Mouse (Mus musculus): ENCODE measurements around the gene Rap2b.

DNA sequence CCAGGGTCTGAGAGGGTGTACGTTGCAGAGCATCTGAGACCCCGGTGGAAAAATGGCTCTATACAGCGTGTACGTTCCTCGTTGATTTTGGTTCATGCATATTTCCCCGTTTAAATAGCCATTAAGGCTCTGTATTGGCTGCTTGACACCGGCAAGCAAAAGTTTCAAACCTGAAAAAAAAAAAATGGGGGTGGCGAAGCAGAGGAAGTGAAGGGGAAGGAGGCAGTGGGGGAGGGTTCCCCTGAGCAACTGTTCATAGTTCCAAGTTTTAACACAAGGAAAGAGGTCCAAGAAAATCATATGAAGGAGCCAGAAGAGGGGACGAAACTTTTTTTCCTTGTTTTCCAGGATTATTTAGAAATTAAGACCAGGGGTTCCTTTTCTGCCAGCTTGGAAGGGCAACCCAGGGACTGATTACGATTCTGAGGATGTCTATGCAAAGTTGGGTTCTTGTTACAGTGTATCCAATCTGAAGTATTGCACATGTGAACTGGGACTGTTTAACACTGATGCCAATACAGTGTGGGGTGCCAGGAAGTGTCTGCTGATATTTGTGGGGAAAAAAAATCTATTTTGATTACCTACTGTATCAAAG lies 4.4 kb downstream of the Rap2b start, which contains the start of gene B430305J03Rik:
- TF ChIP-seq CTCF (conservative IDR thresholded peaks at IDR 0.05; ENCODE audit: low read length) (no peak), POU5F1 (IDR thresholded peaks at IDR 0.05; ENCODE audit: borderline replicate concordance, low read length) (no peak)

Measured in E14TG2a.4 (cell line).